Mouse (Mus musculus): ENCODE measurements at regions not wholly inside any gene's neighbourhood (a gene's known extent, or its start where the extent isn't known, plus 50 kb on each side); places are given as distances from the start of the nearest gene placed in this dataset.

DNA sequence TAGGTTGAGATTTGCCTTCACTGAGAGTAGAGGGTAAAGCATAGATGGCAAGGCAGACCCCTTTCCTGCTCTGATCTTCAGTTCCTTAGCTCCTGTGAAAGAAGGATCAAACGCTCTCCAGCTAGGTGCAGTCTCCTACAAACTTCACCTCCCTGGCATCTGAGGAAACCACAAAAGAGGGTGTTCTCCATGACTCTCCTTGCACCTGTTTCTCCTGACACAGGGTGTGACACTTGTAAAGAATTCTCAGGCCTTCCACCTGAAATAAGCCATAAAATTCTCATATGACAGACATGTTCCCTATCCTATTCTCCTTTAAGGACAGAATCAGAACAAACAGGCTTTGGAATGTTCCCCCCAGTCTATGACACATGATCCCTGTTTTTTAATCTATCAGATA, 538.7 kb downstream of the Nfib start:
- 70% methylated on average over 1 of the region's 1 CpGs for WGBS
- TF ChIP-seq POLR2A (IDR thresholded peaks at IDR 0.05; ENCODE audit: borderline replicate concordance, extremely low read depth, low read depth, low read length): no peak
- no peak for TF ChIP-seq CTCF (IDR thresholded peaks at IDR 0.05; ENCODE audit: insufficient read depth, low read length)
- no peaks in the 10 kb centered on the region for H3K4me1 ChIP-seq (ENCODE audit: control insufficient read depth, insufficient read depth, low read length)
- DNase-seq: no peak
- no peak overlapping the region for H3K4me3 ChIP-seq (replicated peaks; ENCODE audit: extremely low read depth, low read depth, low read length)

- no peak for DNase-seq
- 59% methylated on average over 6 of the region's 6 CpGs for WGBS
- Histone ChIP-seq H3K4me3 (replicated peaks; ENCODE audit: extremely low read depth, low read depth, low read length) (no peak overlapping the region), H3K4me1 (ENCODE audit: control insufficient read depth, insufficient read depth, low read length) (no peaks in the 10 kb centered on the region)
- no peak for TF ChIP-seq CTCF (IDR thresholded peaks at IDR 0.05; ENCODE audit: insufficient read depth, low read length)
- no peak for TF ChIP-seq POLR2A (IDR thresholded peaks at IDR 0.05; ENCODE audit: borderline replicate concordance, extremely low read depth, low read depth, low read length)
Observed at GRCm38 (mm10) chr4:82166087-82166486, 539.5 kb downstream of the Nfib start.

DNA sequence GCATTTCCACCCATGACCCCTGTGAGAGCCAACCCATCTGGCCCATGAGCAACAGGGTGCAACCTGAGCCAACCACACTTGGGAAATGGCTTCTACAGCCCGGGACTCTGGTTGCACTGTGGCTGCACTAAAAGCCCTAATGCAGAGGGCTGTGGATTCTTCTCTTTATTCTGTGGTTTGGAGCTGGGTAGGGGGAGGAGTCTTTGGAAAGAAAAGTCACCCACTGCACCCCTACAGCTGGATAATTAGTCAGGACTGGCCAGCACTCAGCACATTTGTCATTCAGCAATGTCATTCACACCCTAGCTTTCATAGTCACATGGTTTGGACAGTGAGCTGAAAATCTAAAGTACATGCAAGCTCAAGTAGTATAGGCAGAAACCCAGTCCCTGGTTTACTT, 541.5 kb downstream of the Nfib start:
- no peak for TF ChIP-seq CTCF (IDR thresholded peaks at IDR 0.05; ENCODE audit: insufficient read depth, low read length)
- no peak for TF ChIP-seq POLR2A (IDR thresholded peaks at IDR 0.05; ENCODE audit: borderline replicate concordance, extremely low read depth, low read depth, low read length)
- Histone ChIP-seq H3K4me3 (replicated peaks; ENCODE audit: extremely low read depth, low read depth, low read length) (no peak overlapping the region), H3K4me1 (ENCODE audit: control insufficient read depth, insufficient read depth, low read length) (no peaks in the 10 kb centered on the region)
- 55% methylated on average over 1 of the region's 1 CpGs for WGBS
- no peak for DNase-seq

- no peak for DNase-seq
- 75% methylated on average over 2 of the region's 2 CpGs for WGBS
- TF ChIP-seq CTCF (IDR thresholded peaks at IDR 0.05; ENCODE audit: insufficient read depth, low read length) (no peak), POLR2A (IDR thresholded peaks at IDR 0.05; ENCODE audit: borderline replicate concordance, extremely low read depth, low read depth, low read length) (no peak)
- H3K4me3 ChIP-seq (replicated peaks; ENCODE audit: extremely low read depth, low read depth, low read length): no peak overlapping the region
- no peaks in the 10 kb centered on the region for H3K4me1 ChIP-seq (ENCODE audit: control insufficient read depth, insufficient read depth, low read length)
Observed at GRCm38 (mm10) chr4:82161818-82162217, 543.7 kb downstream of the Nfib start.

DNA sequence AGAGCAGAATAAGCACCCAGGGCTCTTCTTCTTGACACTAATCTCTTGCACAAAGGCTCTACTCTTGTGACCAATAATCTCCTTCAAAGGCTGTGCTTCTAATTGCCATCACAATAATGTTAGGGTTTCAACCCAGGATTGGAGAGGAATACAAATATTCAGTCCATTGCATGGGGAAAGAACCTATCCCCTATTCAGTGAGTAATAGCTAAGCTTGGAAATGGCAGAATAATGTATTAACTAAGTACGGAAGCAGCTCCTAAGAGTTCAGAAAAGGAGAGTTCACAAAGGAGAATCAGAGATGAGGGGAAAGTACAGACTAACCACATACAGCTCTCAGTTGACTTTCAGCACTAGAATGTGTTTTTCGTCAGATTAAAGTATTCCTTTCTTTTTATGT, 544.3 kb downstream of the Nfib start:
- no peaks in the 10 kb centered on the region for H3K4me1 ChIP-seq (ENCODE audit: control insufficient read depth, insufficient read depth, low read length)
- TF ChIP-seq POLR2A (IDR thresholded peaks at IDR 0.05; ENCODE audit: borderline replicate concordance, extremely low read depth, low read depth, low read length): no peak
- no peak for TF ChIP-seq CTCF (IDR thresholded peaks at IDR 0.05; ENCODE audit: insufficient read depth, low read length)
- no peak for DNase-seq
- 91% methylated on average over 2 of the region's 2 CpGs for WGBS
- no peak overlapping the region for H3K4me3 ChIP-seq (replicated peaks; ENCODE audit: extremely low read depth, low read depth, low read length)

- no peak for DNase-seq
- Histone ChIP-seq H3K4me1 (ENCODE audit: control insufficient read depth, insufficient read depth, low read length) (no peaks in the 10 kb centered on the region), H3K4me3 (replicated peaks; ENCODE audit: extremely low read depth, low read depth, low read length) (no peak overlapping the region)
- TF ChIP-seq CTCF (IDR thresholded peaks at IDR 0.05; ENCODE audit: insufficient read depth, low read length) (no peak), POLR2A (IDR thresholded peaks at IDR 0.05; ENCODE audit: borderline replicate concordance, extremely low read depth, low read depth, low read length) (no peak)
- WGBS: 55% methylated on average over 5 of the region's 5 CpGs
Observed at GRCm38 (mm10) chr4:82160233-82160632, 545.3 kb downstream of the Nfib start.

GRCm38 (mm10) chr4:82155642-82156320, 549.8 kb downstream of the Nfib start:
- TF ChIP-seq POLR2A (IDR thresholded peaks at IDR 0.05; ENCODE audit: borderline replicate concordance, extremely low read depth, low read depth, low read length) (no peak), CTCF (IDR thresholded peaks at IDR 0.05; ENCODE audit: insufficient read depth, low read length) (no peak)
- Histone ChIP-seq H3K4me1 (ENCODE audit: control insufficient read depth, insufficient read depth, low read length) (no peaks in the 10 kb centered on the region), H3K4me3 (replicated peaks; ENCODE audit: extremely low read depth, low read depth, low read length) (no peak overlapping the region)
- WGBS: 53% methylated on average over 7 of the region's 7 CpGs
- DNase-seq: no peak

- no peak overlapping the region for H3K4me3 ChIP-seq (replicated peaks; ENCODE audit: extremely low read depth, low read depth, low read length)
- TF ChIP-seq POLR2A (IDR thresholded peaks at IDR 0.05; ENCODE audit: borderline replicate concordance, extremely low read depth, low read depth, low read length) (no peak), CTCF (IDR thresholded peaks at IDR 0.05; ENCODE audit: insufficient read depth, low read length) (no peak)
- H3K4me1 ChIP-seq (ENCODE audit: control insufficient read depth, insufficient read depth, low read length): no peaks in the 10 kb centered on the region
- DNase-seq: no peak
- WGBS: 76% methylated on average over 9 of the region's 9 CpGs
Observed at GRCm38 (mm10) chr4:82154021-82154555, 551.5 kb downstream of the Nfib start.

- 76% methylated on average over 5 of the region's 5 CpGs for WGBS
Observed at GRCm38 (mm10) chr4:82153604-82154003, 551.9 kb downstream of the Nfib start.

DNA sequence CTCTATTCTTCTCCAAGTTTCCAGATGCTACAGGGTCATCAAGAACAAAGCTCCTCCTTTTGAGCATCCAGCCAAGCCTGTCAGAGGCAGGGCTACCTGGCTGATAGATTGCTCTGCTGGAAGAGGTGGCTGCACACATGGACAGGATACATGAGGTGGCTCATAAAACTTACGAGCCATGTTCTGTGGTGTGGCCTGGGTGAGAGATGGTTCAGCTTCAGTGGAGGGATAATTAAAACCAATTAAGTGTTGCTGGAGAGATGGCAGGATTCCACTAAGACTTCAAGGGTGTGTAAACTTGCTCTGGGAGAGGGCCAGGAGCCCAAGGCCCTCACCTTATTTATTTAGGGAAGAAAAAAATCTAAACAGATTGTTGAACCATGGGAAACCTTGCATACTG, 555.6 kb downstream of the Nfib start:
- WGBS: 72% methylated on average over 1 of the region's 1 CpGs
- H3K4me1 ChIP-seq (ENCODE audit: control insufficient read depth, insufficient read depth, low read length): no peaks in the 10 kb centered on the region
- no peak for DNase-seq
- TF ChIP-seq CTCF (IDR thresholded peaks at IDR 0.05; ENCODE audit: insufficient read depth, low read length) (no peak), POLR2A (IDR thresholded peaks at IDR 0.05; ENCODE audit: borderline replicate concordance, extremely low read depth, low read depth, low read length) (no peak)
- no peak overlapping the region for H3K4me3 ChIP-seq (replicated peaks; ENCODE audit: extremely low read depth, low read depth, low read length)

More at GRCm38 (mm10) chr4:82153604-82154003, 551.9 kb downstream of the Nfib start:
- Histone ChIP-seq H3K4me3 (replicated peaks; ENCODE audit: extremely low read depth, low read depth, low read length) (no peak overlapping the region), H3K4me1 (ENCODE audit: control insufficient read depth, insufficient read depth, low read length) (no peaks in the 10 kb centered on the region)
- no peak for DNase-seq
- no peak for TF ChIP-seq POLR2A (IDR thresholded peaks at IDR 0.05; ENCODE audit: borderline replicate concordance, extremely low read depth, low read depth, low read length)
